Mouse (Mus musculus): ENCODE results near the gene Tmem248. TPM values are rescaled to one million over a fixed set of nuclear protein-coding genes. Genes with fewer than 3 reads are reported as not detected.
"Not testable (repeated sequence)": the region's sequence is repeated elsewhere in the genome, so short reads cannot be mapped to it uniquely, and the experiment has no call there.

Gene Tmem248
- polyA plus RNA-seq, 1 experiment from 2014 or later = 30.7 TPM

GRCm38 (mm10) chr5:130228120-130228519 is 11.2 kb downstream of the Tmem248 start:
- 60% methylated on average over 4 of the region's 4 CpGs for WGBS (ENCODE audit: insufficient replicate concordance)
- Histone ChIP-seq H3K9me3 (replicated peaks) (no peaks in the 10 kb centered on the region), H3K36me3 (peaks cover 70% of the 10 kb centered on the region)

GRCm38 (mm10) chr5:130236302-130236701 is 19.4 kb downstream of the Tmem248 start:
- Histone ChIP-seq H3K27me3 (no peaks in the 10 kb centered on the region), H3K9me3 (replicated peaks) (no peaks in the 10 kb centered on the region), H3K9ac (no peak overlapping the region), H3K27ac (no peak overlapping the region), H3K36me3 (peaks cover 100% of the 10 kb centered on the region), H3K4me3 (replicated peaks) (no peak overlapping the region), H3K4me2 (no peak overlapping the region), H3K4me1 (replicated peaks) (no peaks in the 10 kb centered on the region)
- DNase-seq = no peak
- ATAC-seq (ENCODE audit: low read depth) = no peak
- 86% methylated on average over 8 of the region's 8 CpGs for WGBS (ENCODE audit: insufficient replicate concordance)

More at GRCm38 (mm10) chr5:130228120-130228519, 11.2 kb downstream of the Tmem248 start:
- DNase-seq (no peak), ATAC-seq (ENCODE audit: low read depth) (no peak)
- H3K4me2 ChIP-seq = no peak overlapping the region
- H3K27ac ChIP-seq = no peak overlapping the region
- H3K4me1 ChIP-seq (replicated peaks) = peaks cover 37% of the 10 kb centered on the region
- H3K27me3 ChIP-seq = no peaks in the 10 kb centered on the region
- peak overlapping the region; percentile 5; the same call in 1 of the 2 replicates for H3K9ac ChIP-seq
- H3K4me3 ChIP-seq (replicated peaks) = no peak overlapping the region

- Histone ChIP-seq H3K27ac (no peak overlapping the region), H3K9ac (no peak overlapping the region), H3K4me2 (no peak overlapping the region), H3K36me3 (peaks cover 100% of the 10 kb centered on the region), H3K27me3 (no peaks in the 10 kb centered on the region), H3K9me3 (replicated peaks) (no peaks in the 10 kb centered on the region), H3K4me1 (replicated peaks) (no peaks in the 10 kb centered on the region), H3K4me3 (replicated peaks) (no peak overlapping the region)
- 81% methylated on average over 7 of the region's 7 CpGs for WGBS (ENCODE audit: insufficient replicate concordance)
- DNase-seq (no peak), ATAC-seq (ENCODE audit: low read depth) (no peak)
These were observed 22.4 kb downstream of the Tmem248 start for GRCm38 (mm10) chr5:130239236-130239635.

GRCm38 (mm10) chr5:130239856-130240255 is 23.0 kb downstream of the Tmem248 start:
- no peak overlapping the region for H3K9ac ChIP-seq
- 86% methylated on average over 2 of the region's 2 CpGs for WGBS (ENCODE audit: insufficient replicate concordance)
- no peak overlapping the region for H3K27ac ChIP-seq
- H3K9me3 ChIP-seq (replicated peaks) = no peaks in the 10 kb centered on the region
- peaks cover 100% of the 10 kb centered on the region for H3K36me3 ChIP-seq
- DNase-seq (no peak), ATAC-seq (ENCODE audit: low read depth) (no peak)
- no peaks in the 10 kb centered on the region for H3K4me1 ChIP-seq (replicated peaks)
- no peak overlapping the region for H3K4me2 ChIP-seq
- no peak overlapping the region for H3K4me3 ChIP-seq (replicated peaks)
- no peaks in the 10 kb centered on the region for H3K27me3 ChIP-seq

GRCm38 (mm10) chr5:130241426-130241825 is 24.5 kb downstream of the Tmem248 start:
- no peak overlapping the region for H3K4me2 ChIP-seq
- no peak overlapping the region for H3K4me3 ChIP-seq (replicated peaks)
- H3K36me3 ChIP-seq = peaks cover 99% of the 10 kb centered on the region
- WGBS (ENCODE audit: insufficient replicate concordance) = 90% methylated on average over 12 of the region's 12 CpGs
- no peak overlapping the region for H3K9ac ChIP-seq
- no peaks in the 10 kb centered on the region for H3K27me3 ChIP-seq
- no peak overlapping the region for H3K27ac ChIP-seq
- no peak for DNase-seq
- H3K4me1 ChIP-seq (replicated peaks) = no peaks in the 10 kb centered on the region
- ATAC-seq (ENCODE audit: low read depth) = no peak
- H3K9me3 ChIP-seq (replicated peaks) = no peaks in the 10 kb centered on the region

GRCm38 (mm10) chr5:130247823-130248222 is 30.9 kb downstream of the Tmem248 start:
- Histone ChIP-seq H3K4me1 (replicated peaks) (no peaks in the 10 kb centered on the region), H3K27me3 (no peaks in the 10 kb centered on the region), H3K27ac (no peak overlapping the region), H3K9ac (no peak overlapping the region), H3K9me3 (replicated peaks) (no peaks in the 10 kb centered on the region), H3K4me2 (no peak overlapping the region), H3K4me3 (replicated peaks) (no peak overlapping the region), H3K36me3 (peaks cover 98% of the 10 kb centered on the region)
- WGBS (ENCODE audit: insufficient replicate concordance) = 66% methylated on average over 5 of the region's 5 CpGs
- no peak for DNase-seq
- no peak for ATAC-seq (ENCODE audit: low read depth)

GRCm38 (mm10) chr5:130254164-130255016 is 37.5 kb downstream of the Tmem248 start:
- peaks cover 34% of the 10 kb centered on the region for H3K4me1 ChIP-seq (replicated peaks)
- H3K36me3 ChIP-seq = peaks cover 45% of the 10 kb centered on the region
- no peak for ATAC-seq (ENCODE audit: low read depth)
- H3K9ac ChIP-seq = peak overlapping the region; percentile 92
- H3K9me3 ChIP-seq (replicated peaks) = no peaks in the 10 kb centered on the region
- 4% methylated on average over 19 of the region's 19 CpGs for WGBS (ENCODE audit: insufficient replicate concordance)
- DNase-seq = no peak
- no peaks in the 10 kb centered on the region for H3K27me3 ChIP-seq
- peak overlapping the region; percentile 75 for H3K4me3 ChIP-seq (replicated peaks)
- H3K4me2 ChIP-seq = peak overlapping the region; percentile 83
- peak overlapping the region; percentile 92 for H3K27ac ChIP-seq

GRCm38 (mm10) chr5:130255017-130255720 is 38.3 kb downstream of the Tmem248 start, which contains the start of the genes Sbds and Tyw1:
Gene Sbds (minus strand): TSS chr5:130255530.
Gene Tyw1 (plus strand): TSS chr5:130255619.
- ATAC-seq (ENCODE audit: low read depth) (peak; percentile 84), DNase-seq (peak; percentile 97)
- H3K4me2 ChIP-seq = peak within 1 kb of the TSS; percentile 85
- no peaks in the 10 kb centered on the region for H3K27me3 ChIP-seq
- H3K9me3 ChIP-seq (replicated peaks) = no peaks in the 10 kb centered on the region
- peak within 1 kb of the TSS; percentile 92 for H3K9ac ChIP-seq
- peaks cover 39% of the 10 kb centered on the region for H3K36me3 ChIP-seq
- peak within 1 kb of the TSS; percentile 92 for H3K27ac ChIP-seq
- H3K4me1 ChIP-seq (replicated peaks) = peaks cover 34% of the 10 kb centered on the region
- WGBS (ENCODE audit: insufficient replicate concordance) = under 1% methylated on average over 52 of the region's 52 CpGs
- peak within 1 kb of the TSS; percentile 75 for H3K4me3 ChIP-seq (replicated peaks)

GRCm38 (mm10) chr5:130255799-130256525 is 39.1 kb downstream of the Tmem248 start:
- H3K9ac ChIP-seq = peak overlapping the region; percentile 73
- H3K27ac ChIP-seq = peak overlapping the region; percentile 91
- not testable (repeated sequence) for H3K27me3 ChIP-seq; H3K9me3 ChIP-seq (replicated peaks)
- H3K4me3 ChIP-seq (replicated peaks) = peak overlapping the region; percentile 75
- peak overlapping the region; percentile 85 for H3K4me2 ChIP-seq
- H3K4me1 ChIP-seq (replicated peaks) = peaks cover 34% of the 10 kb centered on the region
- DNase-seq (peak; percentile 19), ATAC-seq (ENCODE audit: low read depth) (peak; percentile 0; the same call in 1 of the 2 replicates)
- WGBS (ENCODE audit: insufficient replicate concordance) = 24% methylated on average over 20 of the region's 20 CpGs
- peaks cover 33% of the 10 kb centered on the region for H3K36me3 ChIP-seq

GRCm38 (mm10) chr5:130256678-130257271 is 39.9 kb downstream of the Tmem248 start:
- peak overlapping the region; percentile 84 for H3K9ac ChIP-seq
- ATAC-seq (ENCODE audit: low read depth) = peak; percentile 90
- WGBS (ENCODE audit: insufficient replicate concordance) = 0% methylated on average over 25 of the region's 25 CpGs

More at GRCm38 (mm10) chr5:130256678-130257271, 39.9 kb downstream of the Tmem248 start:
- H3K27me3 ChIP-seq = no peaks in the 10 kb centered on the region
- peak overlapping the region; percentile 83 for H3K4me3 ChIP-seq (replicated peaks)
- peaks cover 30% of the 10 kb centered on the region for H3K36me3 ChIP-seq
- H3K4me1 ChIP-seq (replicated peaks) = peaks cover 34% of the 10 kb centered on the region
- H3K9me3 ChIP-seq (replicated peaks) = no peaks in the 10 kb centered on the region
- peak overlapping the region; percentile 85 for H3K4me2 ChIP-seq
- peak overlapping the region; percentile 91 for H3K27ac ChIP-seq
- peak; percentile 93 for DNase-seq
